Mouse (Mus musculus) cerebellum, adult 11-12 months (tissue): Measurements from ENCODE around the gene 1110051M20Rik.

Experiments
- DNase-seq: peaks from one replicate; pipeline ENCODE4 v3.0.0; 2022

Gene 1110051M20Rik

GRCm38 (mm10) chr2:91331051-91331843 is 113.3 kb downstream of the 1110051M20Rik start:
- no peak for DNase-seq

GRCm38 (mm10) chr2:91329996-91330738 is 114.3 kb downstream of the 1110051M20Rik start:
- DNase-seq, result peak; percentile 11

GRCm38 (mm10) chr2:91328729-91329125 is 115.8 kb downstream of the 1110051M20Rik start:
- no peak for DNase-seq

GRCm38 (mm10) chr2:91327968-91328728 is 116.4 kb downstream of the 1110051M20Rik start:
- no peak for DNase-seq

GRCm38 (mm10) chr2:91326746-91327350 is 117.7 kb downstream of the 1110051M20Rik start:
- no peak for DNase-seq

GRCm38 (mm10) chr2:91324761-91325421 is 119.6 kb downstream of the 1110051M20Rik start:
- no peak for DNase-seq

- no peak for DNase-seq
Measured at GRCm38 (mm10) chr2:91324346-91324745, 120.2 kb downstream of the 1110051M20Rik start.

- no peak for DNase-seq
Measured at GRCm38 (mm10) chr2:91322490-91322889, 122.0 kb downstream of the 1110051M20Rik start.

- DNase-seq, result no peak
Measured at GRCm38 (mm10) chr2:91321923-91322322, 122.6 kb downstream of the 1110051M20Rik start.

- DNase-seq, result no peak
Measured at GRCm38 (mm10) chr2:91320559-91321529, 123.7 kb downstream of the 1110051M20Rik start.

GRCm38 (mm10) chr2:91314184-91314583 is 130.3 kb downstream of the 1110051M20Rik start:
- no peak for DNase-seq

GRCm38 (mm10) chr2:91312578-91313311 is 131.8 kb downstream of the 1110051M20Rik start:
- DNase-seq, result no peak

- no peak for DNase-seq
Measured at GRCm38 (mm10) chr2:91309546-91309945, 135.0 kb downstream of the 1110051M20Rik start.

- DNase-seq, result no peak
Measured at GRCm38 (mm10) chr2:91308680-91309079, 135.8 kb downstream of the 1110051M20Rik start.

- DNase-seq, result no peak
Measured at GRCm38 (mm10) chr2:91306589-91306988, 137.9 kb downstream of the 1110051M20Rik start.

- DNase-seq, result no peak
Measured at GRCm38 (mm10) chr2:91305926-91306325, 138.6 kb downstream of the 1110051M20Rik start.

- DNase-seq, result no peak
Measured at GRCm38 (mm10) chr2:91302845-91303244, 141.7 kb downstream of the 1110051M20Rik start.

GRCm38 (mm10) chr2:91301836-91302235 is 142.7 kb downstream of the 1110051M20Rik start:
- no peak for DNase-seq

- no peak for DNase-seq
Measured at GRCm38 (mm10) chr2:91300784-91301183, 143.7 kb downstream of the 1110051M20Rik start.

- DNase-seq, result no peak
Measured at GRCm38 (mm10) chr2:91299156-91299555, 145.3 kb downstream of the 1110051M20Rik start.
